Mouse (Mus musculus) thymus, postnatal 14 days (tissue): ENCODE results near the gene Hist1h1c.
A peak's percentile ranks its signal among the peaks of the same experiment; 100 is the strongest.
"Not testable (repeated sequence)": the region's sequence is repeated elsewhere in the genome, so short reads cannot be mapped to it uniquely, and the experiment has no call there.

ENCODE experiments used
- DNase-seq: peaks from one replicate; pipeline ENCODE4 v3.0.0; 2021

The Hist1h1c gene

DNA sequence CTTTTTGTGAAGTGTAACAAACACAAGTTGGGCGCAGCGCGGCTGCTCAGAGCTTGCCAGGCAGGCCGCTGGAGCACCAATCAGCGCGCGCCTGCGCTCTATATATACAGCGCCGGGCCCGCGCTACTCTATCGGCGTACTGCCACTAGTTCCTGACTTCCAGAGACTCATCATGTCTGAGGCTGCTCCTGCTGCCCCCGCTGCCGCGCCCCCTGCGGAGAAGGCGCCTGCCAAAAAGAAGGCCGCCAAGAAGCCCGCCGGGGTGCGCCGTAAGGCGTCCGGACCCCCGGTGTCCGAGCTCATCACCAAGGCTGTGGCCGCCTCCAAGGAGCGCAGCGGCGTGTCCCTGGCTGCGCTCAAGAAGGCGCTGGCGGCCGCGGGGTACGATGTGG is at the start of gene Hist1h1c:
Gene Hist1h1c (plus strand): TSS at position 132 of the 392 bp plus-strand sequence.
- DNase-seq: peak; percentile 97

DNA sequence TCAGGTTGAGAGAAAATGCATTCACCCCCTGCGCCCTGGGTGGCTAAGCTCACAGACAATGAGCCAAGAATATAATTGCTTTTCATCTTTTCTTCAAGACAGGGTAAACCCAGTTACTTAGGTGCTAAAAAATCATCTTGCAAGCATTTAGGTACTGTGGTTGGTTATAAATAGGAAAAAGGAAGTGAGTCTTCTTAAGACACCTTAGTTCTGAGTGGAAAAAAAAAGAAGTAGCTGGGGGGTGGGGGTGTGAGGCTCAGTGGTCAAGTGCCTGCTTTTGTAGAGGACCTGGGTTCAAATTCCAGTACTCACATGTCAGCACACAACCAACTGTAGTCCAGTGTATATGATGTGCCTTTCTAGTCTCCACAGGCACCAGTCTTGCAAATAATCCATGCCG is 49.7 kb upstream of the Hist1h1c start:
- DNase-seq: peak; percentile 1

DNA sequence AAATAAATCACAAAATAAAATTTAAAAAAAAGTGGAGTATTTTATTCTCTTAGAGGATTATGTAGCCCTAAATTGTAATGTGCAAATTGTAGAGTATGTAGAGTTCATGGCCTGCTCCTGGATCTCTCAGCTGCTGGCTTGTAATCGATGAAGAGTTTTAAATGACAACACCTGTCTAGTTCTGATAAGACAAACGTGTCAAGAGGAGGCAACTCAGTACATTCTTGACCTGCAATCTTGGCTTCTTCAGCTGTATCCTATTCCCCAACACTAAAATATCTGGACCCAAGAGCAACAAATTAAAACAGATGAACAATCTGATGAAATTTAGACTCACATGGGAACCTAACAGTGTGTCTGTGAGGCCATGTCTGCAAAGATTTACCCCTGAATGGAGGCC is 49.1 kb upstream of the Hist1h1c start:
- peak; percentile 1 for DNase-seq

DNA sequence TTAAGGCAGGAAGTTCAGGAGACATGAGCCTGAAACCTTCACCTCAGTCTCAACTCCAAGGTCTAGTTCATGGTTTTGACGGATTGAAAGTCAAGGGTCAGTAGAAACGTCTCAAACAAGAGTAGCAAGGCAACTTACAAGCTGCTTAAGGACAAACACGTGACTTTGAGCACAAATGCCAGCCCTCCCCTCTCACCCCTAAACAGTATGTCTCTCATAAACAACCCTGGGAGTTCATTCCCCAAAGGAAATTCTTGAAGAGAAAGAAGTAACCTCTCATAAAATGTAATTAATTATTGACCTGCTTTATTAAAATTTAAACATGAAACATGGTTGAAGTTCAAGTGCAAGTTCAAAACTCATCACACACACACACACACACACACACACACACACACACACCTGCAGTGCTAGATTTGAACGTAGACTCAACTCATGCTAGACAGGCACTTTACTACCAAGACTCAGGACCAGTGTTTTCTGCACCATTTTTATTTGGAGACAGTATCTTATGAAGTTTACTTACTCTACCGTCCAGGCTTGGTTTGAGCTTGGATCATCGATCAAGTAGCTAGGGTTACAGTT is 44.7 kb upstream of the Hist1h1c start:
- DNase-seq: no peak

DNA sequence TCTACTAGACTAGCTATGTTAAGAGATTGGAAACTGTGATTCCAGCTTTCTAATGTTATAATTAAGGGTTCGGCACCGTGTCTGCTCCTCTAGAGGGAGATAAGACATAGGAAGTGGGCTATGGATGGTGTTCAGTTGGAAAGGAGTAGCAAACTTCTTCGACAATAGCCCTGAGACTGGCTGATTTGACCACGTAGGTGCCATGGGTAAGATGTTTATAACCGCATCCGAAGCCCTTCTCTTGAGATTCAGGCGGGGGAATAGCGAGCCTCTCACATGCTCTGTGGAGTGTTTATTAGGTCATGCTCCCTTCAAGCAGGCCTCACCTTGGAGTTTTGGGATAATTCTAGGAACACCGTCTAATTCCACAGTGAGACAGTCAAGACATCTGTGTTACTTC is 43.7 kb upstream of the Hist1h1c start:
- DNase-seq: no peak

DNA sequence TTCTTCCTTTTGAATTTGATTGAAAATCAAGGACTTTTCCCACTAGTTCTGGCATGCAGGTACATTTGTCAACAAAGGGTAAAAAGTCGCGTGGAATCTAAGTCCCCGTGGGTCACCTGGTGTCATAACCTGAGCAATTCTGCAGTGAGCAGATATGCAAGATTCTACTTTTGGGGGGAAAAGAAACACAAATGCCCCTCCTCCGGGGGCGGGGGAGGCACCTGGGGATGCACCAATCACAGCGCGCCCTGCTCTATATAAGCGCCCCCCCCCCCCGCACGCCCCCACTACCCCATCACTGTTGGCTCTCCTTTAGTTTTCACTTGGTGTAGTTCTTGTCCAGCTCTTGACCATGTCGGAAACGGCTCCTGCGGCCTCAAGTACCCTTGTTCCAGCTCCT is 43.1 kb upstream of the Hist1h1c start, which contains the start of gene Hist1h1t:
Gene Hist1h1t (plus strand): TSS at position 301 of the 400 bp plus-strand sequence.
- DNase-seq: no peak

DNA sequence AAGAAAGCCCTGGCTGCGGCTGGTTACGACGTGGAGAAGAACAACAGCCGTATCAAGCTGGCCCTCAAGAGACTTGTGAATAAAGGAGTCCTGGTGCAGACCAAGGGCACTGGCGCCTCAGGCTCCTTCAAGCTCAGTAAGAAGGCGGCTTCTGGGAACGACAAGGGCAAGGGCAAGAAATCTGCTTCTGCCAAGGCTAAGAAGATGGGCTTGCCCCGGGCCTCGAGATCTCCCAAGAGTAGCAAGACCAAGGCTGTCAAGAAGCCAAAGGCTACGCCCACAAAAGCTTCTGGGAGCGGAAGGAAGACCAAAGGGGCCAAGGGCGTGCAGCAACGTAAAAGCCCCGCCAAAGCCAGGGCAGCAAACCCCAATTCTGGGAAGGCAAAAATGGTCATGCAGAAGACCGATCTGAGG is 42.5 kb upstream of the Hist1h1c start:
- no peak for DNase-seq

DNA sequence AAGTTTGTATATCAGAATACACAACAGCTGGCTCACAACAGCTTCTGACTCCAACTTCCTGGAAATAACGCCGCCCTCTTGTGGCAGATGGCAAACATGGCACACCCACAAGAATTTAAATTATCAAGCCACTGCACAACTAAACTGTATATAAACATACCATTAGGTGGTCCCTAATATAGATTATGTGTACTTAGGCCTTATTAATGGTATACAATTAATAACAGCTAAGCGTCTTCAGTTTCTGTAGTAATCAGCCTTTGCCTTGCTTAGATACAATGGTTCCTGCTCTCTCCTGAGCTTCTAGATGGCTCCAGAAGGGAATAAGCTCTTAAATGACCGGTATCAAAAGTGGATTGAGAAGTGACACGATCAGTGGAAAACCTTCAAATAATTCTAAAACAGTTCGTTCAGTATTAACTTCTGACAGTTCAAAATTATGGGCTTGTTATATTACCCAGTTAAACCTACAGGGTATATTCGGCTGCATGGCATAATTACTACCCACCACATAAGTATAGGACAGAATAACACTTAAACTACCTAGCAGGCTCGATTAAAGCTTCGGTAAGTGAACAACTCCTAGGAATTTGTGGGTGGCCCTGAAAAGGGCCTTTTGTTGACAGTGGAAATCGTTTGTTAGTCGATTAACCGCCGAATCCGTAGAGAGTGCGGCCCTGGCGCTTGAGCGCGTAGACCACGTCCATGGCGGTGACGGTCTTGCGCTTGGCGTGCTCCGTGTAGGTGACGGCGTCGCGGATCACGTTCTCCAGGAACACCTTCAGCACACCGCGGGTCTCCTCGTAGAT is 40.9 kb upstream of the Hist1h1c start:
- DNase-seq: peak; percentile 76

DNA sequence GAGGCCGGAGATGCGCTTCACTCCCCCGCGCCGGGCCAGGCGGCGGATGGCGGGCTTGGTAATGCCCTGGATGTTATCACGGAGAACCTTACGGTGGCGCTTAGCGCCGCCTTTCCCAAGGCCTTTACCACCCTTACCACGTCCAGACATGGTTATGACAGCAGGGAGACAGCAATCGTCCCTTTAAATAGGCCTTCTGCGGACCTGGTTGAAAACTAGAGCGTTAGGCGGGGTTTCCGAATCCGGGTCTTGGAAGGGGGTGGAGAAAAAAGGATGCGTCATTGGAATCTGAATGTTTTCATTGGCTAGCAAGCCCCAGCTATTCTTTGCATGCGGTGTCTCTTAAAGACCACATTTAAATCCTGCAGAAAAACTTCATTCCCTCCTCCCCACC is 40.3 kb upstream of the Hist1h1c start, which contains the start of gene Hist1h4c:
Gene Hist1h4c (minus strand): TSS at position 155 of the 394 bp plus-strand sequence.
- DNase-seq: peak; percentile 99

DNA sequence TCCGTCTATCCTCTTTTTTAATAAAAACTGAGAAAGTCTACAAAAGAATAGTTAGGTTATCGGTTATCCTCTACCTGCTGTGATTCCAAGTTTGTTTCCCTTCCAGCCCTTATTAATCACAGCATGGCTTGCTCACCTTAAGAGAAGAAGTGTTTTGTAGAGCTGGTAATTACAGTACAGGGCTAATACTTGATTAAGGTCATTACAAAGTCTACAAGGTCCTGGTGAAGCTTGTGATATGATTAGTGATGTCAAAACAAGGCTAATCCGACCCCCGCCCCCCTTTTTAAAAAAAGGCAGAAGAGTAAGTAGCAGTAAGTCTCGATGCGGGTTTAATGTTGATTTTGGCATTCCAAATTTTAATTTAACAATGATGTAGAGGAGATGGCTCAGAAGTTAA is 39.6 kb upstream of the Hist1h1c start:
- DNase-seq: no peak

DNA sequence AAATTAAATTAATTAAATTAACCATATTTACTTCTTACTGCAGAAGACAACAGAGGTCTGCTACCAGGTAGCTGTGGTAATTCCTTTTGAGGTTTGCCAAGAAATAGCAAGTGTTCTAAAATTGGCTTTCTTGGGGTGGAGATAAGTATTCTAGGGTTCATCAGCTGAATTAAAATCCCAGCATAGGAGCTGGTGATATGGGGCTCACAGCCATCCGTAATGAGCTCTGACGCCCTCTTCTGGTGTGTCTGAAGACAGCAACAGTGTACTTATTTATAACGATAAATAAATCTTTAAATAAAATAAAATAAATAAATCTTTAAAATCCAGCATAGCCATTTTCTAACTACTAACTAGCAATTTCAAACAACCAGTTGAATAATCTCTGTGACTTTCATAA is 38.8 kb upstream of the Hist1h1c start:
- DNase-seq: no peak

DNA sequence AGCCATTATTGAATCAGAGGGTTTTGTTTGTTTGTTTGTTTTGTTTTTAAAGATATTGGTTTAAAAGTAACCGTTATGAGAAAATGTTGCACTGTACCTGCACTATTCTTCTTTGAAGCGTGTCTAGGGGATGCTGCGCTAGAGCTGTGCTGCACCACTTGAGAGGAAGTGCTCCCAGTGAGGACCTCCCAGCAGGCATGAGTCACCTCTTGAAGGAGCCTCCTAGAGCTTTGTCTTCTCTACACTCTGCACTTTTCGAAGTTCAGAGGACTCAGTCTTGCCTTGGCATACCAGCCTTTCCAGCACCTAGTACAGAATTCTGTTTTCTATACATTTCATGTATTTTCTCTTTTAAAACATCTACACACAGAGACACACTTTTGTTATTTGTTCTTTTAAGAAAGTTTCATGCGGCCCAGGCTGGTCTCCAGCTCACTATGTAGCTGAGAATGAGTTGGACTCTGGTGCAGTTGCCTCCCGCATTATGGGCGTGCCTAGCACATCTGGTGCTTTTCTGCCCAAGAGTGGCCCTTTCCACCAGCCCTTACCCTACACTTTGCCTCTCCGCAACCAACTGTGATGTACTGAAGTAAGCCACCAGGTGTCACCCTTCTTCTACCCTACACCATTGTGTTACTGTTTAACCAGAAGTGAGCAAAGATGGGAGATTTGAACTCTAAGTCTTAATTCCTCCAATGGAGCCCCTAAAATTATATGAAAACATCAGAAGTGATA is 37.7 kb upstream of the Hist1h1c start:
- DNase-seq: peak; percentile 84

DNA sequence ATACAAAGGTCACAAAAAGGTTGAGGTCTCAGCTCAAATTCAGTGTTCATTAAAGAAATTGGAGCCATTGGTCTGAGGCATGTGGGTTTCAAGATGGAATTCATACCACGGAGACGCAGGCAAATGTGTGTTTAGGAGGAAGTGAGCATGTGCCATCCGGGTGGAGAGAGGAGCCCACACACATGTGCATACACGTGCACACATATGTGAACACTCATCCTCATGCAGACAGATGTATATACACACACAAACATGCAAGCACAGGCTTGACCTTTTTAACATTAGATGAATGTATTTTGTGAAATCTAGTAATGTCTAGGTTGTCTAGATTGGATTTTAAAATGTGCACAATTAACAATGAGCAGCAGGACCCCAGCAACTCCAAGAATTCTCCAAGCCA is 36.4 kb upstream of the Hist1h1c start:
- DNase-seq: no peak

DNA sequence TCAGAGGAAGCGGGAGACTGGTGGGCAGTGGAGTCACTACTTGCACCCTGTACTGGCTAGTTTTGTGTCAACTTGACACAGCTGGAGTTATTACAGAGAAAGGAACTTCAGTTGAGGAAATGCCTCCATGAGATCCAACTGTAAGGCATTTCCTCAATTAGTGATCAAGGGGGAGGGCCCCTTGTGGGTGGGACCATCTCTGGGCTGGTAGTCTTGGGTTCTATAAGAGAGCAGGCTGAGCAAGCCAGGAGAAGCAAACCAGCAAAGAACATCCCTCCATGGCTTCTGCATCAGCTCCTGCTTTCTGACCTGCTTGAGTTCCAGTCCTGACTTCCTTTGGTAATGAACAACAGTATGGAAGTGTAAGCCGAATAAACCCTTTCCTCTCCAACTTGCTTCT is 35.8 kb upstream of the Hist1h1c start:
- not testable (repeated sequence) for DNase-seq

DNA sequence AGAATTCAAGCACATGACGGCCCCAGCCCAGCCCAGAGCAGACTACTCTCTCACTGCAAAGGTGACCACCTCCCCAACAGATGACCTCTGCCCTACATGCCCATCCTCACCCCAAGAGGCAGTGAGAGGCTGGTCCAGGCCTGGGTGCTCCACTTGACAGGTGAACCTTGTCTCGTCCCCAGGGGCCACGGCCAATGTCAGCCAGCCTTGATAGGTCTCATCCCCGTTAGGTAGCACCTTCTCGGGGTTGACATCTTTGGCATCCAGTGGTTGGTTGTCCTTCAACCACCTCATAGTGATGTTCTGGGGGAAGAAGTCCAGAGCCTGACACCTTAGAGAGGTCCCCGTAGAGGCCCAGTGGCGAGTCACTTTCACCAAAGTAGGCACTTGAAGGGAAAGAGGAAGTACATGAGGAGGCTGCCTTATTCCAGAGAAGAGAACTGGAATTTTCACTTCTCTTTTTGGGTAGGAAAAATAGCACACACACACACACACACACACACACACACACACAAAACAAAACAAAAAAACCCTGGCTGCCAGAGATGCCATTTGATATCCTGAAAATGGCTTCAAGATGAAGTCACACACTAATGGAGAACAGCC is 32.8 kb upstream of the Hist1h1c start:
- no peak for DNase-seq

DNA sequence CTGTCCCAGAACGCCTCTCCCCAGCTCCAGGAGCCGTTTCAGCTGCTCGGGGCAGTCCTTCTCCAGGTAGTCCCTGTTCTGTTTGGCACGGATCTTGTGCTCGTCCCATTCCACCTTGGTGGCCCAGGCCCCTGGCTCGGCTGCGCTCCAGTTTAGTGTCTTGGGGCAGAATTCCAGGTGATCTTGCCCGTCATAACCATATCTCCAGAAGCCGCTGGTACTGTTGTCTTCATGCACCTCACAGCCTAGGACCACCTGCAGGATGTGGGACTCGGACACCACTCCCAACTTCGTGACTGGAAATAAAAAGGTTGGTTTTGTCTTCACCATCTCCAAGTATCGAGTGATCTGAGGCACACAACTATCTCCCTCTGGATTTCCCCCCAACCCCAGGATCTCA is 31.8 kb upstream of the Hist1h1c start:
- no peak for DNase-seq

DNA sequence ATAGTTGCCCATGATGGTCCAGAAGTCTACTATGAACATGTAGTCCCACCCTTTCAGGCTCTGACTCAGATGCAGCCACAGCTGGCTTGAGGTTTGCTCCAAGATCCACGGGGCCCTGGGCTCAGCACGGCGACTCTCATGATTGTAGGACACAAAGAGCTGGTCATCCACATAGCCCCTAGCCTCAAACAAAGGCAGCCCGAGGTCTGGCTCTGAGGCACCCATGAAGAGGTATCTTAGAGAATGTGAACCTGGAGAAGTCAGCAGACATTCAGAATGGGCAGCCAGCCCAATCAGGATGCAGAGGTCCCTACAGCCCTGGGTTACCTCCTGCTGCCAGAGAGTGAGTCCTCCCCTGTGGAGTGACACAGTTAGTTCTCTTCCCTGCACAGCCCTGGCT is 30.6 kb upstream of the Hist1h1c start:
- DNase-seq: no peak

DNA sequence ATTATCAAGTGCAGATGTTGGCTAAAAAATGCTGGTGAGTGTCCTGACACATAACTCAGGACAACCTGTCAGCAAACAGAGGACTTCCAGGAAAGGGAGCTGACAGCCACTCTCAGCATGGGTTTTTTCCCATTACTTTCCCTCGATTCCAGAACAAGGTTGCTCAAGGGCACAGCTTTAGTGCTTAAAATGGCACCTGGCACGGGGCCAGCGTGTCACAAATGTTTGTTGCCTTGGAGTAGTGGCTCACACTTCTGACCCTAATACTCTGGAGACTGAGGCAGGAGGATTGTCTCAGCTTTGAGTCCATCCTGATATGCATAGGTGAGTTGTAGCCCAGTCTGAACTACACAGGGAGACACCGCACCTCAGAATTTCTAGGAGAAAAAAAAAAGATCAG is 30.0 kb upstream of the Hist1h1c start:
- no peak for DNase-seq

DNA sequence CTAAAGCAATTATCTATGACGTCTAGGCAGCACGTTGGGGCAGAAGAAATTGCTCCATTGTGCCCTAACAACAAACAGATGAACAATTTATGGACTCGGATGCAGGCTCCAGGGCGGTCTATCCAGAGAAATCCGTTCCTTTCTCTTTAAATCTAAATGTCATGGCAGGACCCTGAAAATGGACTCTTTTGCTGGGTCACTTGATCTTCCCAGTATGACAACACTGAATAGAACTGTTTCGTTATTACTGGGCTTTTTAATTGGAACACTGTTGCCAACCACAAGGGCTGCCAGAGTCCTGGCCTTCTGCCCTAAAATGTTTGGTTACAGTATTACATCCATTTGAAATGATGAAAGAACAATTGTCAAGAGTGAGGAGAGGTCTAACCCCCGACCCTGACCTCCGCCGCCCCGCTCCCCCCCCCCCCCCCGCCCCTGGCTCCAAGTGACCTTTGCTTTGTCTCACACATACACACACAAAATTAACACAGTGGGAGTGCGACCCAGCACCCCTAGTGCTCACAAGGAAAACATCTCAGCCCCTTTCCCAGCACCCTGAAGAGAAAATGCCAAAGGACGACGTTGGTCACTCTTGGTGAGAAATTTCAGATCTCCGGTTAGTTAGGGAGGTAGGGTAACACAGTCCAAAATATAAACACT is 28.8 kb upstream of the Hist1h1c start:
- DNase-seq: no peak

DNA sequence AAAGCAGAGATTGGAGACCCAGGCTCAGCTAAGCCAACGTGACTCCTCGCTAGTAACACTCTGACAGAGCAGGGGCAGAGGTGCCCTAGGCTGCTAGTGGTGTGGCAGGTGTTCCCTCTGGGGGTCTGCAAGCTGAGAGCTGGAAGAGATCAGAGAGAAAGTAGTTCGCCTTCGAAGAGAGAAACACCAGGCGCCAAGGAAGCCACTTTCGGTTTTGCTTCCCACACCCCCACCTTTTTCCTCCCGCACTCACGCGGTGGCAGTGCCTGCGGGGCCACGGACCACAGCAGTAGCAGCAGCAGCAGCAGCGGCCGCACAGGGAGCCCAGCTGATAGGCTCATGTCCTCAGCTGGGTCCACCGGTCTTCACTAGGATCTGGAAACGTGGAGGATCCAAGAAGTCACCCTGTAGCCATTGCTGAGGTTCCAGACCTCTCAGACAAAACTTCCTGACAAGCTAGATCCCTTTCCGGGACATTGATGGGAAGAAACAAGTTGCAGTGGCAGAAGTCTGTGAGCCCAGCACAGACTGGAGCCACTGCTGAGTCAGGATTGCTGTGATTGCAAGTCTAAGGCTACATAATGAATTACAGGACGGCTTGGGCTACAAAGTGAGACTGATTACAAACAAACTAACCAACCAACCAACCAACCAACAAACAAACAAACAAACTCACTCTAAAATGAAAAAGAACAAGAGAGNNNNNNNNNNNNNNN is 28.1 kb upstream of the Hist1h1c start, which contains the start of gene Hfe:
Gene Hfe (minus strand): TSS at position 481 of the 716 bp plus-strand sequence.
- DNase-seq: peak; percentile 83

DNA sequence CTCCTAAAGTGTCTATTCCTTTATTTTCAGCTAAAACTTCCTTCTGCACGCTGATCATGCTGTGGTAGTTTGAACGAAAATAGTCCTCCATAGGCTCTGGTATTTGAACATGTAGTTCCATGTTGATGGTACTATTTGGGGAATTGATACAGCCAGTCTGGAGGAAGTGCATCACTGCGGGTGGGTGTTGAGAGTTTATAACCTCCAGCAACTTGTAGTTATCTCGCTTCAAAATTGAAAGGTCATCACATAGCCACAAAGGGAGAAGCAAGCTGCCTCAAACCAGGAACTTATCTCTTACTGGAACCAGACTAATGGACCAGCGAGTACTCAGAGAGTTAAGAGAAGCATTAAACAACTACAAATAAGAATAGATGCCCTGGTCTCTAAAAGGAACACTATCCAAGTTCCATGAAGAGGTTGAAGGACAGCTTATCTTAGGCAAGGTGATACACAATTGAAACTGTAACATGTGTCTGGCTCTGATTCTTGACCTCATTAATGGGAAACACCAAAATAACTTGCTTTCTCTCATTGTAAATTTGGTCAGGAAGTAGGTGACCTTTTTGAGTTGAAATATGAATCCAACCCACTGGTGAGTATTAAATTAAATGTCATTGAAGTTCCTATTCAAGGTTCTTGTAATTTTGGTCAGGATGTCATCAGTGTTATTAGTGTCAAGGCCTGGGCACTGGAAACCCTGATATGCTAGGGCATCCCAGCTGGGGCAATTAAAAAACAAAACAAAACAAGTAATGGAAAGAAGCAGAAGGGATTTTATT is 22.2 kb upstream of the Hist1h1c start:
- no peak for DNase-seq
